Mouse (Mus musculus): ENCODE data around the gene Tbx1.
A peak's percentile ranks its signal among the peaks of the same experiment; 100 is the strongest.

The Tbx1 gene

GRCm38 (mm10) chr16:18589804-18590790 is at the start of gene Tbx1:
Gene Tbx1, minus strand, starts transcription at chr16:18590671.
- DNase-seq (ENCODE audit: extremely low spot score, low spot score), result peak; percentile 57

GRCm38 (mm10) chr16:18639382-18639929 is 49.0 kb upstream of the Tbx1 start:
- no peak for DNase-seq (ENCODE audit: extremely low spot score, low spot score)

GRCm38 (mm10) chr16:18638396-18638795 is 47.9 kb upstream of the Tbx1 start:
- no peak for DNase-seq (ENCODE audit: extremely low spot score, low spot score)

- DNase-seq (ENCODE audit: extremely low spot score, low spot score), result no peak
Measured at GRCm38 (mm10) chr16:18636804-18637203, 46.3 kb upstream of the Tbx1 start.

GRCm38 (mm10) chr16:18636401-18636800 is 45.9 kb upstream of the Tbx1 start:
- no peak for DNase-seq (ENCODE audit: extremely low spot score, low spot score)

GRCm38 (mm10) chr16:18633333-18633732 is 42.9 kb upstream of the Tbx1 start:
- no peak for DNase-seq (ENCODE audit: extremely low spot score, low spot score)

- DNase-seq (ENCODE audit: extremely low spot score, low spot score), result no peak
Measured at GRCm38 (mm10) chr16:18632816-18633215, 42.3 kb upstream of the Tbx1 start.

- no peak for DNase-seq (ENCODE audit: extremely low spot score, low spot score)
Measured at GRCm38 (mm10) chr16:18632059-18632458, 41.6 kb upstream of the Tbx1 start.

GRCm38 (mm10) chr16:18631141-18631540 is 40.7 kb upstream of the Tbx1 start:
- no peak for DNase-seq (ENCODE audit: extremely low spot score, low spot score)

GRCm38 (mm10) chr16:18630291-18630690 is 39.8 kb upstream of the Tbx1 start:
- no peak for DNase-seq (ENCODE audit: extremely low spot score, low spot score)

- DNase-seq (ENCODE audit: extremely low spot score, low spot score), result peak; percentile 70
Measured at GRCm38 (mm10) chr16:18629390-18630231, 39.1 kb upstream of the Tbx1 start, which contains the start of gene Sept5. Gene Sept5, minus strand, starts transcription at chr16:18629954.

- no peak for DNase-seq (ENCODE audit: extremely low spot score, low spot score)
Measured at GRCm38 (mm10) chr16:18628948-18629340, 38.5 kb upstream of the Tbx1 start.

GRCm38 (mm10) chr16:18628206-18628947 is 37.9 kb upstream of the Tbx1 start:
- no peak for DNase-seq (ENCODE audit: extremely low spot score, low spot score)

GRCm38 (mm10) chr16:18627163-18627562 is 36.7 kb upstream of the Tbx1 start:
- no peak for DNase-seq (ENCODE audit: extremely low spot score, low spot score)

- DNase-seq (ENCODE audit: extremely low spot score, low spot score), result peak; percentile 89
Measured at GRCm38 (mm10) chr16:18626376-18626878, 36.0 kb upstream of the Tbx1 start, which contains the start of gene Gm49601. Gene Gm49601, minus strand, starts transcription at chr16:18626427.

GRCm38 (mm10) chr16:18625791-18626311 is 35.4 kb upstream of the Tbx1 start:
- peak; percentile 59 for DNase-seq (ENCODE audit: extremely low spot score, low spot score)

GRCm38 (mm10) chr16:18625097-18625496 is 34.6 kb upstream of the Tbx1 start:
- DNase-seq (ENCODE audit: extremely low spot score, low spot score), result no peak

- no peak for DNase-seq (ENCODE audit: extremely low spot score, low spot score)
Measured at GRCm38 (mm10) chr16:18624641-18625040, 34.2 kb upstream of the Tbx1 start.

- no peak for DNase-seq (ENCODE audit: extremely low spot score, low spot score)
Measured at GRCm38 (mm10) chr16:18623751-18624540, 33.5 kb upstream of the Tbx1 start.

All from neural tube, embryonic 10.5 days (tissue).